Mouse (Mus musculus) forebrain, embryonic 10.5 days (tissue): ENCODE measurements around the gene Rrm1. TPM values are rescaled to one million over a fixed set of nuclear protein-coding genes. Genes with fewer than 3 reads are reported as not detected.

ENCODE experiments used
- DNase-seq: peaks from one replicate; pipeline ENCODE4 v3.0.0-alpha.2; 2017; ENCODE audit warnings: low spot score; ENCODE audit errors: extremely low spot score
- H3K27ac ChIP-seq: fragments of 300-500 bp; sonication (generic); 2 replicates; pipeline ENCODE4 v1.5.1; 2016; ENCODE audit warnings: mild to moderate bottlenecking
- H3K27me3 ChIP-seq: fragments of 300-500 bp; sonication (generic); 2 replicates; pipeline ENCODE4 v1.6.1; 2016; ENCODE audit warnings: mild to moderate bottlenecking; ENCODE audit not compliant: poor library complexity, severe bottlenecking
- H3K36me3 ChIP-seq: fragments of 300-500 bp; sonication (generic); replicated peaks from 2 replicates; pipeline ENCODE4 v1.6.1; 2016; ENCODE audit warnings: mild to moderate bottlenecking, moderate library complexity
- H3K4me1 ChIP-seq: fragments of 300-500 bp; sonication (generic); 2 replicates; pipeline ENCODE4 v1.6.1; 2016
- H3K4me3 ChIP-seq: fragments of 300-500 bp; sonication (generic); 2 replicates; pipeline ENCODE4 v1.5.1; 2016; ENCODE audit warnings: mild to moderate bottlenecking, moderate library complexity
- H3K9me3 ChIP-seq: fragments of 300-500 bp; sonication (generic); 2 replicates; pipeline ENCODE4 v1.6.1; 2016; ENCODE audit warnings: mild to moderate bottlenecking, moderate library complexity
- whole genome bisulfite sequencing: fragments of 180-500 bp; shearing (Covaris S2); methylation state at CpG from one replicate; pipeline ENCODE4 v1.1.7; 2016; 5-methylcytosine and 5-hydroxymethylcytosine counted together
- polyA plus RNA-seq: library from polyadenylated mRNA; unstranded; fragments of >200 nt; fragmentation: Nextera tagmentation; extraction: Ambion mirVana; gene quantifications from 2 replicates; pipeline ENCODE4 v1.2.1, GENCODE M21; 2016

Rrm1 gene
- polyA plus RNA-seq, 1 experiment from 2014 or later: 296 TPM

DNA sequence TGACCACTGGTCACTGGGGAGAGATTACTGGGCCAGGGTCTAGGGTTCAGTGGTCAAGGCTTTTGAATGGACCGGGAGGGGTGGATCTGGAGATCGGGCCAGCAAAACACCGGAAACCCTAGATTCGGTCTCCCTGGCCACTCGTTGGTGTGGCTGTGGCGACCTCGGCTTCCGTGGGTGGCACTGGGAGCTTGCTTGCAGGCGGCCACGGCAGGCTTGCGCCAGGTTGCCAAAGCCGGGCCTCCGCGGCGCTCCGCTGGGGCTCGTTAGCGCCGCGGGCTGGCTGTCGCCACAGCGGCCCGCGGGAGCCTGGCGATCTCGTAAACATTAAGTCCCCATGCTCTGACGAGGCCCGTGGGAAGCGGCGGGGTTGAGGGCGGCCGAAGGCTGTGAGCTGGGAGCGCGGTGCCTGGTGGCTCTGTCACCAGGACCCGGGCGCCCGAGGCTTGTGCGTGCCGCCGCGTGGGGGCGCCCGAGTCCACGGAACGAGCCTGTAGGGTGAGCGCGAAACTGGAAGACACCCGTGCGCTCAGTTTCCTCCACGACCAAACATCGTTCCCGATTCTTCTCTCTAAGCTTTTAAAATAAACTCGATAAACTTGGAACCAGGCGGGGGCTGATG, 71.4 kb downstream of the Rrm1 start:
- Histone ChIP-seq H3K27ac (peak overlapping the region; percentile 81), H3K36me3 (no peaks in the 10 kb centered on the region), H3K4me3 (peak overlapping the region; percentile 63), H3K27me3 (peaks cover 50% of the 10 kb centered on the region), H3K9me3 (no peaks in the 10 kb centered on the region), H3K4me1 (peaks cover 16% of the 10 kb centered on the region)
- DNase-seq: peak; percentile 87
- 1% methylated on average over 54 of the region's 54 CpGs for WGBS

DNA sequence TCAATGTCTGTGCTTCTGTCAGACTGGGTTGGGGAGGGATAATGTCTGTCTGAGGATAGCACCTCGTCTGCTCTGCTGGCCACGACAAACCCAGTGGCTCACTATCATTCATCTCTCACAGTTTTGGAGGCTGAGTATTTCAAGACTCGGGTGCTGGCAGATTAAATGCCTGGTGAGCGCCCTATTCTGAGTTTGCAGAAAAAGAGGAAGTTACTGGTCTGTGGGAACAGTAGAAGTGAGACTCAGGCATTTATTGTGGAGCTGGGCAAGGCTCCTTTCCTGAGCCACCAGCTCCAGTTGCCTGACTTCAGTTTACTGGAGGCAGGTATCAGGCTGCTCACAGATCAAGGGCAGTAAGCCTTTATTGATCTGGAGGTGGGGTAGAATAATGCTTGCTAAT, 72.6 kb downstream of the Rrm1 start:
- Histone ChIP-seq H3K9me3 (no peaks in the 10 kb centered on the region), H3K4me3 (no peak overlapping the region), H3K36me3 (no peaks in the 10 kb centered on the region), H3K27me3 (peaks cover 50% of the 10 kb centered on the region), H3K27ac (no peak overlapping the region), H3K4me1 (peaks cover 16% of the 10 kb centered on the region)
- 73% methylated on average over 4 of the region's 4 CpGs for WGBS
- no peak for DNase-seq

DNA sequence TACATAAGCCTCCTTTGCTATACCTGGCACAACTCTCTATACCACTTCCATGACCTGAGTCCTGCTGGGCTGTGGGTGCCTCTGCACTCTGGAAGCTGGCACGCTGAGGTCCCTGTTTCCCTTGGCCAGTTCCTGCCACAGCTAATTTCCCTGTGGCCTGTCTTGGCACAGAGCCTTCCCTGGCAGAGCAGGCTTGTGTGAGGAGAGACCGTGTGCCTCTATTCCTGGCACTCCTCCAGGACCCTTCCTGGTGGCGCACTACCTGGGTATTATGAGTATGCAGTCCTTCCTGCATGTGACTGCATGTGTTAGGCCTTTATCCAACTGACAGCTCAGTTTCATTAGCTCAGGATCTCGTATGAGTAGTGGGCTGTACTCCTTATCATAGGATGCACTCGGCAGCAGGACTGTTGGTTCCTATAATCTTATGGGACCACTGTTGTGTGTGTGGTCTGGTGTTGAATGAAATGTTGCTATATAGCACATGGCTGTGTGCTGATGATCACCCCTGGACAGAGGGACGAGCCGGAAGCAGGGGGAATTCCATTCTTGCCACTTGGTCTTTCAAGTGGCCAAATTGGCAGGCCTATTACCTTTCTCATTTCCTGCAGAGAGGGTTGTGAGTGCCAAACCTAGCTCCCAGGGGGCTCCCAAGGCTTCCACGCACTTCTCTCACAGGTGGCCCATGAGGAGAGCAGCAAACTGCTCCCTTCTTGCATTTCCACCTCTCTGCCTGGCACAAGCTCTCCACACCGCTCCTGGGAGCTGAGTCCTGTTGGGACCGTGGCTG, 75.0 kb downstream of the Rrm1 start:
- Histone ChIP-seq H3K9me3 (no peaks in the 10 kb centered on the region), H3K36me3 (no peaks in the 10 kb centered on the region), H3K4me1 (peaks cover 16% of the 10 kb centered on the region), H3K27me3 (peaks cover 44% of the 10 kb centered on the region), H3K27ac (no peak overlapping the region), H3K4me3 (no peak overlapping the region)
- 92% methylated on average over 10 of the region's 10 CpGs for WGBS
- DNase-seq: no peak

DNA sequence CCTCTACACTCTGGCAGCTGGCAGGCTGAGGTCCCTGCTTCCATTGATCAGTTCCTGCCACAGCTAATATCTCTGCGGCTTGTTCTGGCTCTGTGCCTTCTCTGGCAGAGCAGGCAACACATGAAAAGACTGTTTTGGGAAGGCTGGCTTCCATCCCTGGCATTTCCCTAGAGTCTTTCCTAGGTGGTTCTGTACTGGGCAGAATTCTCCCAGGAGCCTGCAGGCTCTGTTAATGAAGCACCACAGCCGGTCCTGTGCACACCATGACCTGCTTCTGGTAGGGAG, 75.5 kb downstream of the Rrm1 start:
- H3K27me3 ChIP-seq: peaks cover 39% of the 10 kb centered on the region
- WGBS: 87% methylated on average over 2 of the region's 2 CpGs
- H3K36me3 ChIP-seq: no peaks in the 10 kb centered on the region
- no peaks in the 10 kb centered on the region for H3K9me3 ChIP-seq
- H3K4me1 ChIP-seq: peaks cover 16% of the 10 kb centered on the region
- no peak overlapping the region for H3K27ac ChIP-seq
- no peak for DNase-seq
- H3K4me3 ChIP-seq: no peak overlapping the region

Other genes starting within 250 kb of the Rrm1 start
- 45.9 and 48.7 TPM in 2 replicates for gene Nup98, start 231.5 kb upstream of the Rrm1 start, polyA plus RNA-seq
- gene Pgap2, start 231.5 kb upstream of the Rrm1 start, polyA plus RNA-seq: 54.7 and 55.0 TPM in 2 replicates
- gene Rhog, start 185.6 kb upstream of the Rrm1 start, polyA plus RNA-seq: 37.9 and 39.2 TPM in 2 replicates
- gene Stim1, start 173.9 kb upstream of the Rrm1 start, polyA plus RNA-seq: 11.6 and 11.7 TPM in 2 replicates
- gene Olfr543, start 40.0 kb downstream of the Rrm1 start, polyA plus RNA-seq: 0.19 and 0.55 TPM in 2 replicates
- gene Olfr544, start 46.6 kb downstream of the Rrm1 start, polyA plus RNA-seq: 0.06 and 0.14 TPM in 2 replicates
- gene Olfr545, start 57.9 kb downstream of the Rrm1 start, polyA plus RNA-seq: 0.05 and 0.17 TPM in 2 replicates
- gene Olfr547, start 93.1 kb downstream of the Rrm1 start, polyA plus RNA-seq: not detected in 2 replicates
- gene Olfr548-ps1, start 99.2 kb downstream of the Rrm1 start, polyA plus RNA-seq: not detected in 2 replicates
- gene Olfr549, start 108.2 kb downstream of the Rrm1 start, polyA plus RNA-seq: not detected in 2 replicates
- 0.25 and 0.33 TPM in 2 replicates for gene Trim21, start 123.8 kb downstream of the Rrm1 start, polyA plus RNA-seq
- gene Olfr550, start 129.7 kb downstream of the Rrm1 start, polyA plus RNA-seq: not detected in 2 replicates
- not detected in 2 replicates for gene Olfr551, start 150.2 kb downstream of the Rrm1 start, polyA plus RNA-seq
- not detected in 2 replicates for gene Olfr552, start 156.1 kb downstream of the Rrm1 start, polyA plus RNA-seq
- not detected in 2 replicates for gene Olfr553, start 176.5 kb downstream of the Rrm1 start, polyA plus RNA-seq
- gene Olfr554, start 196.7 kb downstream of the Rrm1 start, polyA plus RNA-seq: not detected in 2 replicates
- gene Olfr555, start 217.1 kb downstream of the Rrm1 start, polyA plus RNA-seq: not detected in 2 replicates
- gene Olfr556, start 223.2 kb downstream of the Rrm1 start, polyA plus RNA-seq: not detected in 2 replicates
- gene Trim68, start 245.6 kb downstream of the Rrm1 start, polyA plus RNA-seq: 9.3 and 10.9 TPM in 2 replicates